Mouse (Mus musculus) cerebellum, adult 11-12 months (tissue): ENCODE results near the gene Prl3a1.

ENCODE experiments used
- DNase-seq: peaks from one replicate; pipeline ENCODE4 v3.0.0; 2022

The Prl3a1 gene

DNA sequence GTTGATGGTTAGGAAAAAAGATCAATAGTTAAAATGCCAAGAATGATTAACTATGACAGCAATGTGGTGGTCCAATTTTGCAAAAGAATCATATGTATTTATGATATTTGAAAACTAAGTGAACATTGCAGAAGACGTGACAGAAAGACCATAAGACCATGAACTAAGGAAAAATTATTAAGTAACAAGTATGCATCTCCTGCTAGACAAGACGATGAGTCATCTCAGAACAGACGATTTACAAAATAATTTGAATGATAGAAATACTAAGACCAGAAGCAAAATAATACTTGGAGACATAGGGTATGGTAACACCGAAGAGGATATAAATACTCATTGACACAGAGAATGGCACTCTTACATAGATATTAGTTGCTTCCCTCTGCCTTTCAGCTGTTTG lies at the start of gene Prl3a1:
Gene Prl3a1 (plus strand): TSS at position 301 of the 400 bp plus-strand sequence.
- no peak for DNase-seq

GRCm38 (mm10) chr13:27241547-27241946 lies 17.7 kb upstream of the Prl3a1 start, which contains the start of gene Prl3b1:
TSS of gene Prl3b1 (plus strand) at chr13:27241847.
- no peak for DNase-seq

GRCm38 (mm10) chr13:27312334-27313225 lies 53.3 kb downstream of the Prl3a1 start, which contains the start of gene Prl6a1:
TSS of gene Prl6a1 (plus strand) at chr13:27312627.
- no peak for DNase-seq
